Mouse (Mus musculus) right cerebral cortex, postnatal 25 days (tissue): Measurements from ENCODE around the gene Synrg.

ENCODE experiments used
- DNase-seq: peaks from one replicate; pipeline ENCODE4 v3.0.0; 2022

Gene Synrg

GRCm38 (mm10) chr11:84044988-84045387 lies 80.8 kb downstream of the Synrg start:
- no peak for DNase-seq

GRCm38 (mm10) chr11:84047270-84047669 lies 83.0 kb downstream of the Synrg start:
- DNase-seq: no peak

GRCm38 (mm10) chr11:84048411-84048810 lies 84.2 kb downstream of the Synrg start:
- DNase-seq: no peak

GRCm38 (mm10) chr11:84053055-84053454 lies 88.8 kb downstream of the Synrg start:
- DNase-seq: no peak

DNA sequence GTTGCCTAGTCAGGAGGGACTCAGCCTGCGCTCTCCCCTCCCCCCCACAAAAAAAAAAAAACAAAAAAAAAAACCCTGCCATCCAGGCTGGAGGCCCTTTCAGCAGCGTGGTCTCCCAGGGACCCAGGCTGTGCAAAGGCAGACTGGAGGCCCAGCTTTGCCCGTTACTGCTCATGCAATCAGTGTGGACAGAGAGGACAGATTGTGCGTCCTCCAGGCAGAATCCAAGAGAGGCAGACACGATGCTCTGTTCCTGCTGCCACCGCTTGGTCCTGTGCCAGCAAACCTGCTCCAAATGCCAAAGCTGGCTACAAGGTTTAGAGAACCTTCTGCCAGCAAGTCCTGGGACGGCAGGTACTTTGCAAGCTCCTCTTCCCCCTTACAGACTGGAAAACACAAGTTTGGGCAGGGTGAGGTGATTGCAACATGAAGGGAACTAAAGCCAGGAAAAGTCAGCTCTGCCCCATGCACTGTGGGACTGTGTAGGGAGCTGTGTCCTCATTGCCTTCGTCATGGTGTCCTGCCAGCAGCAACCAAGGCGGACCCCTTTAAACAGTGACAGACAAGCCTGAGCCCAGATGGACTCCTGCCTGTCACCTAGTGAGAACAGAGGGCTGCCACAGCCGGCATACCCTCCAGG lies 89.4 kb downstream of the Synrg start:
- peak; percentile 43 for DNase-seq

GRCm38 (mm10) chr11:84057418-84057817 lies 93.2 kb downstream of the Synrg start:
- DNase-seq: no peak

DNA sequence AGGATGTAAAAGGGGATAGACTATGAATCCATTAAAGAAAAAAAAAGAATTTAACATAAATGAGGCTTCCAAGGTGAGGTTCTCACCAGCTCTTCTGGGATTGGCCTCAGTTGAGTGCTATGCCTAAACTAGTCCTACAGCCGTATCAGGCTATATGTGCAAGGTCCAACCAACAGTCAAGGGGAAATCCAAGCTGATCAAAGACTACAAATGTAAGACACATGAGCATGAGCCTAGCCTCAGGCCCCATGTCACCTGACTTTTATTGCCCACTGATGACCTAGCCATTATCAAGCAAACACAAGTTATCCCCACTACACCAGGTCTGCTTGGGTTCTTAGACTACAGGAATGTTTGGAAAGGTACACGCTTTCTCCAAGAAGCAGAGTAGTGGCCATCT lies 95.6 kb downstream of the Synrg start:
- DNase-seq: no peak

DNA sequence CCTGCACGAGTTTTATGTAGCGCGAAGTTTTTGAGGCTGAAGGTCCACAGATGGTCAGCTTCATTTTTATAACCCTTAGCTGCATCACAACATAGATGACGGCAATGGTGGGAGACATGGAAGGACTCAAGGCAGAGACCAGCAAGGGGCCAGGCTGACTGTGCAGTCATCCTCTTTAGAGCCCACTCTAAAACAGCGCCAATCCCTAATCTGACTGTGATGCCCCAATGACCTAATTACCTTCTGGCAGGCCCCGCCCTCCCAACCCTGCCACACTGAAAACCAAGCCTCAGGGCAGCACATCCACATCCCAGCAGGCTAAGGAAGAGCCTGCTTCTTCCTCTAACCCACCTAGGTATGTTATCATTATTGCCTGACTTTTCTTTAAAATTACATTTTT lies 96.4 kb downstream of the Synrg start:
- DNase-seq: no peak

GRCm38 (mm10) chr11:84061881-84062280 lies 97.7 kb downstream of the Synrg start:
- no peak for DNase-seq

- DNase-seq: no peak
Observed at GRCm38 (mm10) chr11:84062805-84063204, 98.6 kb downstream of the Synrg start.

- DNase-seq: no peak
Observed at GRCm38 (mm10) chr11:84063631-84064209, 99.5 kb downstream of the Synrg start.

GRCm38 (mm10) chr11:84066071-84066481 lies 101.8 kb downstream of the Synrg start:
- no peak for DNase-seq

GRCm38 (mm10) chr11:84066927-84067645 lies 102.9 kb downstream of the Synrg start:
- peak; percentile 73 for DNase-seq

GRCm38 (mm10) chr11:84067720-84068190 lies 103.5 kb downstream of the Synrg start:
- no peak for DNase-seq

GRCm38 (mm10) chr11:84068191-84069033 lies 104.2 kb downstream of the Synrg start:
- DNase-seq: peak; percentile 76

DNA sequence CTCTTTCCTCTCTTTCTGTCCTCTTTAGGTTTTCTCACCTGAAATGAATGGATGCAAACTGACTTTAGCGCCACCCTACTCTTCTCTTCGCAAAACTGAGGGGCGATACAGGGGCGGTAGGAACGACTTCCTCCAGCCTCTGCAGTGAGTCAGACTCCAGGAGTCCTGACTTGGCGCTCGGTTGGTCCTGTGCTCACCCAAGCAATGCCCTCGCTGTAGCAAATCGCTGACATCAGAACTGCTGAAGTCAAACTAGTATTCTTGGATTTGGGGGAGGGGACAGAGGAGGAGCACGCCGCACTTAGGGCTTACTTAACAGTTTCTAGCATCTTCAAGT lies 104.8 kb downstream of the Synrg start, which contains the start of gene Dusp14:
TSS of gene Dusp14 (minus strand) at position 228 of the 337 bp plus-strand sequence.
- DNase-seq: peak; percentile 59

- peak; percentile 76 for DNase-seq
Observed at GRCm38 (mm10) chr11:84072904-84073651, 108.8 kb downstream of the Synrg start.

- peak; percentile 43 for DNase-seq
Observed at GRCm38 (mm10) chr11:84073816-84074764, 109.9 kb downstream of the Synrg start.

DNA sequence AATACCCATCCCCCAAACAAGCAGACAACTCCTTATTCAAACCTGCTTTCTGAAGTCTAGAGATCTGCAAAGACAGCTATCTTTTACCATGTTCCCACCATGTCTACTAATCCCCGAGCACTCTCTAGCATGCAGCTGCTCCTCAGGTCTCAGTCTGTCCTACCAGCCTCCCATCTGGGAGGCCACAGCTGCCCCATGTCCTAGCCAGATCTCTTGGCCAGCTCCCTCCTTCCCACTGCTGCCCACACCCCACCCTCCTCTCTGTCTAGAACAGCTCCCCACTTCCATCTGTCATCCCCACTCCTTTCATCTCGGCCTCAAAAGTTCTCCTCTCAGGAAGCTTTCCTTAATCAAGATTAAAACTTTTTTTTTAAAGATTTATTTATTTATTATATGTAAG lies 112.8 kb downstream of the Synrg start:
- no peak for DNase-seq

- no peak for DNase-seq
Observed at GRCm38 (mm10) chr11:84078601-84079000, 114.4 kb downstream of the Synrg start.

- DNase-seq: no peak
Observed at GRCm38 (mm10) chr11:84079361-84079760, 115.1 kb downstream of the Synrg start.
